Mouse (Mus musculus): ENCODE data around the gene Wnt3.
A peak's percentile ranks its signal among the peaks of the same experiment; 100 is the strongest.

The Wnt3 gene

GRCm38 (mm10) chr11:103840834-103841233, 66.9 kb downstream of the Wnt3 start:
- Histone ChIP-seq H3K9me3 (ENCODE audit: low read length) (no peaks in the 10 kb centered on the region), H3K27me3 (ENCODE audit: insufficient read depth, low read length) (peaks cover 6% of the 10 kb centered on the region), H3K4me3 (replicated peaks; ENCODE audit: low read length) (peak overlapping the region; percentile 21; the same call in 1 of the 2 replicates), H3K36me3 (ENCODE audit: insufficient read depth, low read length) (peaks cover 14% of the 10 kb centered on the region), H3K4me1 (replicated peaks; ENCODE audit: low read depth, low read length) (peaks cover 19% of the 10 kb centered on the region)
- TF ChIP-seq CTCF (conservative IDR thresholded peaks at IDR 0.05; ENCODE audit: low read length), result no peak
- TF ChIP-seq POU5F1 (IDR thresholded peaks at IDR 0.05; ENCODE audit: borderline replicate concordance, low read length), result no peak
- TF ChIP-seq NANOG (IDR thresholded peaks at IDR 0.05; ENCODE audit: borderline replicate concordance, low read length), result peak; percentile 49; the same call in 1 of the 2 replicates

- H3K4me1 ChIP-seq (replicated peaks; ENCODE audit: low read depth, low read length), result peaks cover under 1% of the 10 kb centered on the region
Measured at GRCm38 (mm10) chr11:103848287-103848686, 74.3 kb downstream of the Wnt3 start.

GRCm38 (mm10) chr11:103852590-103853283, 78.8 kb downstream of the Wnt3 start:
- no peak for TF ChIP-seq POU5F1 (IDR thresholded peaks at IDR 0.05; ENCODE audit: borderline replicate concordance, low read length)
- no peak for TF ChIP-seq CTCF (conservative IDR thresholded peaks at IDR 0.05; ENCODE audit: low read length)
- TF ChIP-seq NANOG (IDR thresholded peaks at IDR 0.05; ENCODE audit: borderline replicate concordance, low read length), result no peak
- no peaks in the 10 kb centered on the region for H3K27me3 ChIP-seq (ENCODE audit: insufficient read depth, low read length)
- no peaks in the 10 kb centered on the region for H3K9me3 ChIP-seq (ENCODE audit: low read length)
- peaks cover 53% of the 10 kb centered on the region for H3K36me3 ChIP-seq (ENCODE audit: insufficient read depth, low read length)
- H3K4me3 ChIP-seq (replicated peaks; ENCODE audit: low read length), result no peak overlapping the region
- peaks cover 8% of the 10 kb centered on the region for H3K4me1 ChIP-seq (replicated peaks; ENCODE audit: low read depth, low read length)

More at GRCm38 (mm10) chr11:103848287-103848686, 74.3 kb downstream of the Wnt3 start:
- peaks cover 54% of the 10 kb centered on the region for H3K36me3 ChIP-seq (ENCODE audit: insufficient read depth, low read length)
- no peaks in the 10 kb centered on the region for H3K9me3 ChIP-seq (ENCODE audit: low read length)
- H3K4me3 ChIP-seq (replicated peaks; ENCODE audit: low read length), result no peak overlapping the region
- no peaks in the 10 kb centered on the region; the same call in 1 of the 2 replicates for H3K27me3 ChIP-seq (ENCODE audit: insufficient read depth, low read length)
- TF ChIP-seq NANOG (IDR thresholded peaks at IDR 0.05; ENCODE audit: borderline replicate concordance, low read length) (no peak), POU5F1 (IDR thresholded peaks at IDR 0.05; ENCODE audit: borderline replicate concordance, low read length) (no peak), CTCF (conservative IDR thresholded peaks at IDR 0.05; ENCODE audit: low read length) (no peak)

- no peak for TF ChIP-seq NANOG (IDR thresholded peaks at IDR 0.05; ENCODE audit: borderline replicate concordance, low read length)
- no peak for TF ChIP-seq POU5F1 (IDR thresholded peaks at IDR 0.05; ENCODE audit: borderline replicate concordance, low read length)
- TF ChIP-seq CTCF (conservative IDR thresholded peaks at IDR 0.05; ENCODE audit: low read length), result no peak
- Histone ChIP-seq H3K27me3 (ENCODE audit: insufficient read depth, low read length) (no peaks in the 10 kb centered on the region), H3K9me3 (ENCODE audit: low read length) (no peaks in the 10 kb centered on the region), H3K4me1 (replicated peaks; ENCODE audit: low read depth, low read length) (peaks cover 8% of the 10 kb centered on the region), H3K36me3 (ENCODE audit: insufficient read depth, low read length) (peaks cover 52% of the 10 kb centered on the region), H3K4me3 (replicated peaks; ENCODE audit: low read length) (no peak overlapping the region)
Measured at GRCm38 (mm10) chr11:103853284-103853920, 79.5 kb downstream of the Wnt3 start.

- Histone ChIP-seq H3K36me3 (ENCODE audit: insufficient read depth, low read length) (peaks cover 54% of the 10 kb centered on the region), H3K9me3 (ENCODE audit: low read length) (no peaks in the 10 kb centered on the region), H3K4me3 (replicated peaks; ENCODE audit: low read length) (no peak overlapping the region), H3K4me1 (replicated peaks; ENCODE audit: low read depth, low read length) (peaks cover 8% of the 10 kb centered on the region), H3K27me3 (ENCODE audit: insufficient read depth, low read length) (no peaks in the 10 kb centered on the region)
- TF ChIP-seq POU5F1 (IDR thresholded peaks at IDR 0.05; ENCODE audit: borderline replicate concordance, low read length), result no peak
- no peak for TF ChIP-seq CTCF (conservative IDR thresholded peaks at IDR 0.05; ENCODE audit: low read length)
- TF ChIP-seq NANOG (IDR thresholded peaks at IDR 0.05; ENCODE audit: borderline replicate concordance, low read length), result no peak
Measured at GRCm38 (mm10) chr11:103854294-103854693, 80.3 kb downstream of the Wnt3 start.

- H3K27me3 ChIP-seq (ENCODE audit: insufficient read depth, low read length), result no peaks in the 10 kb centered on the region
- no peak overlapping the region for H3K4me3 ChIP-seq (replicated peaks; ENCODE audit: low read length)
- peaks cover 8% of the 10 kb centered on the region for H3K4me1 ChIP-seq (replicated peaks; ENCODE audit: low read depth, low read length)
- no peak for TF ChIP-seq POU5F1 (IDR thresholded peaks at IDR 0.05; ENCODE audit: borderline replicate concordance, low read length)
- no peak for TF ChIP-seq CTCF (conservative IDR thresholded peaks at IDR 0.05; ENCODE audit: low read length)
- TF ChIP-seq NANOG (IDR thresholded peaks at IDR 0.05; ENCODE audit: borderline replicate concordance, low read length), result no peak
- peaks cover 64% of the 10 kb centered on the region for H3K36me3 ChIP-seq (ENCODE audit: insufficient read depth, low read length)
- H3K9me3 ChIP-seq (ENCODE audit: low read length), result no peaks in the 10 kb centered on the region
Measured at GRCm38 (mm10) chr11:103856641-103857040, 82.7 kb downstream of the Wnt3 start.

GRCm38 (mm10) chr11:103858760-103859159, 84.8 kb downstream of the Wnt3 start:
- H3K4me3 ChIP-seq (replicated peaks; ENCODE audit: low read length), result no peak overlapping the region
- H3K36me3 ChIP-seq (ENCODE audit: insufficient read depth, low read length), result peaks cover 73% of the 10 kb centered on the region
- no peak for TF ChIP-seq CTCF (conservative IDR thresholded peaks at IDR 0.05; ENCODE audit: low read length)
- no peak for TF ChIP-seq NANOG (IDR thresholded peaks at IDR 0.05; ENCODE audit: borderline replicate concordance, low read length)
- TF ChIP-seq POU5F1 (IDR thresholded peaks at IDR 0.05; ENCODE audit: borderline replicate concordance, low read length), result no peak
- peaks cover 2% of the 10 kb centered on the region for H3K4me1 ChIP-seq (replicated peaks; ENCODE audit: low read depth, low read length)
- no peaks in the 10 kb centered on the region for H3K27me3 ChIP-seq (ENCODE audit: insufficient read depth, low read length)
- H3K9me3 ChIP-seq (ENCODE audit: low read length), result no peaks in the 10 kb centered on the region

- Histone ChIP-seq H3K4me1 (replicated peaks; ENCODE audit: low read depth, low read length) (peaks cover 14% of the 10 kb centered on the region), H3K27me3 (ENCODE audit: insufficient read depth, low read length) (no peaks in the 10 kb centered on the region), H3K9me3 (ENCODE audit: low read length) (no peaks in the 10 kb centered on the region), H3K36me3 (ENCODE audit: insufficient read depth, low read length) (peaks cover 69% of the 10 kb centered on the region), H3K4me3 (replicated peaks; ENCODE audit: low read length) (no peak overlapping the region)
- no peak for TF ChIP-seq NANOG (IDR thresholded peaks at IDR 0.05; ENCODE audit: borderline replicate concordance, low read length)
- no peak for TF ChIP-seq CTCF (conservative IDR thresholded peaks at IDR 0.05; ENCODE audit: low read length)
- TF ChIP-seq POU5F1 (IDR thresholded peaks at IDR 0.05; ENCODE audit: borderline replicate concordance, low read length), result no peak
Measured at GRCm38 (mm10) chr11:103859933-103860610, 86.1 kb downstream of the Wnt3 start.
